Mouse (Mus musculus): ENCODE results near the gene Plekha3.
A peak's percentile ranks its signal among the peaks of the same experiment; 100 is the strongest.

The Plekha3 gene

DNA sequence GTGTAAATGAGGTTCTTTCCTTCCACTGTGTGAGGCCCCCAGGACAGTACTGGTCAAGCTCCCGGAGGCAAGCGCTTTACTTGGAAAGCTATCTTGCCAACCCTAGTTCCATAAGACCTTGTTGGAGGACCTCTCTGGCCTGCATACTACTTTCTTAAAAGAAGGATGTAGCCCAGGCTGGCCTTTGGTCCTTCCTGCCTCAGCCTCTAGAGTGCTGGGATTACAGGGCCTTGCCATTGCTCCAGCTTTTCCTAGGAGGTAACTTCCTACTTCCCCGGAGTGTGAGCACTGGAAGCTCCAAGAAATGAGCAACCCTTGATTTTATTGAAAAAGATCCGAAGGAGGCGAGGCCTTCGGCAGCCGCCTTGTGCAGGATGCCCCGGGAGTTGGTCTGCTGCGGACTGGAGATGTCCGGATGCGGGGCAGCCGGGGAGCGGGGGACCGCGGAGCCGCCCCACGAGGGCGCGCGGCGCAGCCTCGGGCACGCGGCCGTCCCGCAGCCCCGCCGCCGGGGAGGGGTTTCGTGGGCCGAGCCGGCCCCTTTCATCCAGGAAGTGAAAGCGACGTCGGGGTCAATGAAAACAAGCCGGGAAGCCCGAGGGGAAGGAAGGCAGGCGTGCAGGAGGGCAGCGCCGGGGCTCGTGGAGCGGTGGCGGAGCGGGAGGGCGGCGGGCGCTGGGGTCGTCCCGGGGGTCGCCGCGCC is at the start of gene Plekha3:
Gene Plekha3, plus strand, starts transcription at position 557 of the 703 bp plus-strand sequence.
- DNase-seq (ENCODE audit: low read depth, low spot score) = peak; percentile 87

DNA sequence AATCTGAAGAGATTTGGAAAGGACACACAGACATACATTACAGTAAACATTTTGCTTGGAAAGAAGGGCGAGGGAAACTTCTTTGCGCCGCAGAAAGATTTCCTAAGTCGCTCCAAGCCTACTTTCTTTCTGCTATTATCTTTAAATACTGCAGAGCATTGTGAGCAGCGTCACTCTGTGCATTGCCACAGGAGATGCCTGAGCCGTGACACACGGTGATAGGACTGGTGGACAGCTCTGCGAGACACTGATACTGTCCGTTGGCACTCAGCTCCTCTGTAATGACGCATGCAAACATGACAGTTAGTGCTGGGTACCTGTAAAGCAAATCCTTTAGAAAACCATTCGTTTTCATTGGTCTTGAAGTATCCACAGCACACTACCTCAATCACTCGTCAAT is 44.8 kb upstream of the Plekha3 start:
- no peak for DNase-seq (ENCODE audit: low read depth, low spot score)

DNA sequence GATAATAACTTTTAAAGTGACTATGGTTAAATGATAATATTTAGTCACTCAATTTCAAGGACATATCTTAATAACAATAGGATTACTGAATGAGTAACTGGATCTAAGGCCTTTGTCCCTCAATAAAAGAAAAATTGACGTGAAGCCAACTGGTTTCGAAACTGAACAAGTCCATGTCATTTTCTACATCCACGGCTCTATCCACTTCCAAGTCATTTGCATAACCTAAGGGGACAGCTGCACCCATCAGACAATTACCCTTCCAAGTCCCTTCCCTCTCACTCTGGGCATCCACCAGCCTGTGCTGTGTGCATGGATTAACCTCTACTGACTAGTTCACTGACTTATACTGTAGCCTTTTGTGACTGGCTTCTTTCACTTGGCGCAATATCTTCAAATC is 43.5 kb upstream of the Plekha3 start:
- no peak for DNase-seq (ENCODE audit: low read depth, low spot score)

DNA sequence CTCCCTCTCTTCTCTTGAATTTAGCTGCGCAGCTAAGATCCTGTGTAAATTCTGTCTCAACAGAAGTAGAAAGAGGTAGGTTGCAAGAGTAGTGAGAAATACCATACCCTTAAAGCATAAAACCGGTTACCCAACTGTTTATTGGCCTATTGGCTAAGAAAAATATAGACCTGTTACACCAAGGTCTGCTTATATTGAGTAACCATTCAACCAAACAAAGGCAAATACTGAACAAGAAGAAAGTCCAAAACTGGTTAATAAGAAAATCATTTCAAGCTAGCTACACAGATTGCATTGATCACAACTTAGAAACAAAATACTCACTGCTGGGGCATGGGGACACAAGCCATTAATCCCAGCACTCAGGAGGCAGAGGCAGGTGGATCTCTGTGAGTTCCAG is 35.4 kb upstream of the Plekha3 start:
- no peak for DNase-seq (ENCODE audit: low read depth, low spot score)

DNA sequence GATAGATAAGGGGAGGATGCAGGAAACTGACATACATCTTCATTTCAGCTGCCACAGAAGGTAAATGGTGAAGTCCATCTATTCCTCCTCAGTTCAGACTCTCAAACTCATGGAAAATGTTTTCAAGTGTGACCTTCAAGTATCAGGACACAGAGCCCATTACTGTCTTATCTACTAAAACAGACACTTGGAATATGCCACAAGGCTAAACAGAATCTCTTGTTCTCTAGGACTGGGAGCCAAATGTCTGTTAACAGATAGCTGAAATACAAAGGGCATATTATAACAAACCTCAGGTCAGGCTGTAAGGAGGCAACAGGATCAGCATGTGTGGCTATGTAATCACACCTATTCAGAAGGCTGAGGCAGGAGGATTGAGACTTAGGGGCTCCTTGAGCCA is 31.3 kb upstream of the Plekha3 start:
- DNase-seq (ENCODE audit: low read depth, low spot score) = no peak

DNA sequence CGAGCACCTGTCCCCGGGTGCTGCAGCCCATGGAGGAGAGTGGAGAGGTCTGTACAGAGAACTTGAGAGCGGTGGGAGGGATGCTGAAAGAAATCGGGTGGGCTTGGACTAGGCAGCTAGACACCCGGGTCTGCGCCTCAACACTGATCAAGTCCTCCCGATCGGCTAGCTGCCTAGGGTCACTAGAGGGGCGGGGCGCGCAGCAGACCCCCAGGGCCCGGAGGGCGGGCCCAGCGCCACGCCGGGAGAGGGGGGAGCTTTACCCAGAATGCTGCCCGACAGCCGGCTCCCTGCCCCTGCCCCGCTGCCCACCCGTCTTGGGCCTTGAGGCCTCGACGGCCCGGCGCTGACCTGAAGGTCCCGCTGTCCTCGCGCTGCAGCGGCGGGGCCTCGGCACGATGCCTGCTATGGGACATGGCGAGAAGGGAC is 27.6 kb upstream of the Plekha3 start:
- peak; percentile 32 for DNase-seq (ENCODE audit: low read depth, low spot score)

DNA sequence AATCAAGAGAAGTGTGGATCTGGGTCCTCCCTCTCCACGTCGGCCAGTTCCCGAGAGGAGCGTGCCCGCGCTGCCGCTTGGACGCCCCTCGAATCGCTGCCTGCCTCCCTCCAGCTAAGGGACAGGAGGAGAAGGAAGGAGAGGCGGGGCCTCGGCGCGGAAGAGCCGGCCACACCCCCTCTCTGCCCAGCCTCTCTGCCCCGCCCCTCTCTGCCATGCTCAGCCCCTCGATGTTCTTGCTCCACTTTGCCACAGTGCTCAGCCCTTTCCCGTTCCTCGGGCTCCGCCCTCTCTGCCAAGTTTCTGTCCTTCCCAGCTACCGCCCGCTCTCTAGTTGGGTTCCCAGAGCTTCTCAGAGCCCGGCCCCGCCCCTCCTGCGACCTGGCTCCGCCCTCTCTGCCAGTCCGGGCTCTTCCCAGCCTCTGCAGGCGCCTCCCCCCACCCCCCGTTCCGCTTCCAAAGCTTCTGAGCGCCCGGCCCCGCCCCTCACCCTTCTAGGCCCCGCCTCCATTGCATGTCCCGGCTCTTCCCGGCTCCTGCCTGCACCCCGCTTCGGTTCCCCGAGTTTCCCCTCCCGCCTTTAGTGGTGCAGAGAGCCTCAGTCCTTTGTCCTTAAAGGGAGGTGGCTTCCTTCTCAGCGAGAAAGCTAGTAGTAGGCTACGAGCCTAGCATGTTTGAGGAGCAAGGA is 27.1 kb upstream of the Plekha3 start, which contains the start of the genes Prkra and Pjvk:
Gene Prkra, minus strand, starts transcription at position 133 of the 688 bp plus-strand sequence.
Gene Pjvk, plus strand, starts transcription at position 594 of the 688 bp plus-strand sequence.
- DNase-seq (ENCODE audit: low read depth, low spot score) = peak; percentile 99

DNA sequence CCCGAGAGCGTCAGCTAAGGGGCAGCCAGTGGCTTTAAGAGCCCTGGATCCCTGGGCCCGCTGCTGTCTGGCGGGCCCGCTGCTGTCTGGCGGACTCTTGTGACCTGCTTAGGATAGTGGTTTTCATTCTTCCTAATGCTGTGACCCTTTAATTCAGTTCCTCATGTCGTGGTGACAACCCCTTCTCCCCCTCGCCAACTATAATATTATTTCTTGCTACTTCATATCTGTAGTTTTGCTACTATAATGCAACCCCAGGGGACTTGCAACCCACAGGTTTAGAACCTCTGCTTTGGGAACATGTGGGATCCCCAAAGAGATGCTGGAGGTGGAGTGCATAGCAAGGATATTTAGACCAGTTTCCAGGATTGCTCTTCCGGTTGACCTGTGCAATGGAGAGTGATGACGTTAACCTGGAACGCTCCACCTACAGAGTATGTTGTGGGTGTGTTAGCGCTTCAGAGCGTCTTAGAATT is 26.4 kb upstream of the Plekha3 start:
- DNase-seq (ENCODE audit: low read depth, low spot score) = peak; percentile 41

DNA sequence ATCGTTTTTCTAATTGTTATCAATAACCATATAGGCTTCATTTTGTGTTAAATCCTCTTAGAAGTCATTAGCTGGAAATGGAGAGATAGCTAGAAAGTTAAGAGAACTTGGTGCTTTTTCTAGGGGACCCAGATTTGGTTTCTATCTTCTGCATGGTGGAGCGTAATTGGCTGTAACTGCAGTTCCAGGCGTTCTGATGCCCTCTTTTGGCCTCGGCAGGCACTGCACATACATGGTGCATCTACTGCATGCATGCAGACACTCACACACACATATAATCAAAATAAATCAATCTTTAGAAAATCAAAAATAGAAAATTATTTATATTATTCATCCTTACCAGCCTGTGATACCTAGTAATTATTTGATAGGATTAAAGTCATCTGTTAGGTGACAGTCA is 22.0 kb upstream of the Plekha3 start:
- DNase-seq (ENCODE audit: low read depth, low spot score) = peak; percentile 46

DNA sequence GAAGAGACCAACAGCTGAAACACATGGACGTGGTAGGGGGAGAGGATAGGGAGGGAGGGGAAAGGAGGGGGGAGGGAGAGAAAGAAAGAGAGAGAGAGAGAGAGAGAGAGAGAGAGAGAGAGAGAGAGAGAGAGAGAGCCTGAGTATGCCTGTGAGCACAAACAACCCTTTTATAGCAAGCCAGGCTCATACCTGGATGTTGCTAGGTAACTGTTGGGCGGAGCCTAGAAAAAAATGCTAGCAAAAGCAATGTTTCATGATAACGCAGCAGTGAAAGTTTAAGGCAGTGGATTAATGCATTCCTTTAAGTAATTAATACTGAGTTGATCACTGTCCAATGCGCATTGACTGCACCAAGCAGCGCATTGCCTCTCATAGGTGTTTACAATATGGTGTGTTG is 20.4 kb upstream of the Plekha3 start:
- no peak for DNase-seq (ENCODE audit: low read depth, low spot score)

DNA sequence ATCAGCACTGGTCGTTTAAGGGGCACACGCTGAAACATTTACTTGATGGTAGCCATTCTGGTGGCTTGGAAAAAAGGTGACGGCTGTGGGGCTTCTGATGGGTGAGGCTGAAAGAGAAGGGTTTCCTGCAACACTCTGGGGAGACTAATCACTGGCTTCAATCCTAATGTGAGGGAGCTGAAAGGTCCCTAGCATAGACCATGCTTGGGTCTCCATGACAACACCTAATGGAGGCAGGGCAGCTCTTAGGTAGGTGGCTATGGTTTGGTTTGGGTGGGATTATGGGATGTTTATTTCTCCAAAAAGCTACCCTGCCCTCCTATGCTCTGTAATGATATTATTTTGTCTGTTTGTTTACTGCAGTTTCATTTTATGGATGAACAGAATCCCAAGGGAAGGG is 19.6 kb upstream of the Plekha3 start:
- no peak for DNase-seq (ENCODE audit: low read depth, low spot score)

DNA sequence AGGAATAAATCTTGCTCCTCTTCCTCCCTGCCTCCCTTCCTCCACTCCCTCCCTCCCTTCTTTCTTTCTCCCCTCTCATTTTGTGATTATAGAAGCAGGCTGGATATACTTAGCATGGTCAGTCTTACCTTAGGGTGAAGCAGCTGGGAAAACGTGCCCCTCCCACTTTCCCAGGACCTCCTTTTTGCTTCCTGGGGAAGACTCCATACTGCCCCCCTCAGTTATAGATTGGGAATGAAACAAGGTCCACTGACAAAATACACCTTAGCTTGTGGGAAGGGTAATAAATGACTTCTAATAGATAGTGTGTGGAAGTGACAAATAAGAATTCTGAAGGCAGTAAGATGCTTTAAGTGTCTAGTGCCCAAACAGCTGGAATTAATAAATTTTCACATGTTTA is 19.1 kb upstream of the Plekha3 start:
- DNase-seq (ENCODE audit: low read depth, low spot score) = peak; percentile 69

DNA sequence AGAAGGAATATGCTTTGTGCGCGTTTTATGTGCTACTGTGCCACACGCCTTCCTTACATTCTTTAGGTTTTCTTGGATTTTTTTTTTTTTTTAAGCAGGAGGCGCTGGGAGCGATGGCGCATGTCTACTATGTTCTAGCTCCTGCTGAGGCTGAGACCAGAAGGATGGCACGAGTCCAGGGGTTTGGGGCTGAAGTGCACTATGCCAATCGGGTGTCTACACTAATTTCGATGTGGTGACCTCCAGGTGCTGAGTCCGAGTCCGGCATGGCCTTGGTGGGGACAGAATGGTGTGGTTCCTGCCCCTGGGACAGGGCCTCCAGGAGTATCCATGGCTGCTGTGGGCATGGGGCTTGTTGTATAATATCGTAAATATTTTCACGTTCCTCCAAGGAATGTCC is 16.5 kb upstream of the Plekha3 start:
- no peak for DNase-seq (ENCODE audit: low read depth, low spot score)

DNA sequence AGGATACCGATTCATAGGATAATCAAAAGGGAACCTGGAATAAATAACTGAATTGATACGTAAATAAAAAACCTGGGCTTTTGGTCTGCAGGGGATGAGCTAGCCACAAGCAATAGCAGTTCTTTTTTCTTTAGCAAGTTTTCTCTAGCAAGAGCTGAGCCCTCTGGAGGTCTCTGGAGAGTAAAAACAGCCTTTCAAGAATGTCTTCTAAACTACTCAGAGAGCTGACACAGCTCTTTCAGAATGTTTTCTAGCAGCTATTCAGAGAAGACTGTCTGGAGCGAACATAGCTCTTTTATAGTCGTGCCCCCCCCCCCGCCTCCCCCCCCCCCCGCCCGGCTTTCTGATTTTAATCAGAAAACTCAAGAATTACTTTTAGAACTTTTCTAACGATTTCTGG is 15.7 kb upstream of the Plekha3 start:
- DNase-seq (ENCODE audit: low read depth, low spot score) = no peak

DNA sequence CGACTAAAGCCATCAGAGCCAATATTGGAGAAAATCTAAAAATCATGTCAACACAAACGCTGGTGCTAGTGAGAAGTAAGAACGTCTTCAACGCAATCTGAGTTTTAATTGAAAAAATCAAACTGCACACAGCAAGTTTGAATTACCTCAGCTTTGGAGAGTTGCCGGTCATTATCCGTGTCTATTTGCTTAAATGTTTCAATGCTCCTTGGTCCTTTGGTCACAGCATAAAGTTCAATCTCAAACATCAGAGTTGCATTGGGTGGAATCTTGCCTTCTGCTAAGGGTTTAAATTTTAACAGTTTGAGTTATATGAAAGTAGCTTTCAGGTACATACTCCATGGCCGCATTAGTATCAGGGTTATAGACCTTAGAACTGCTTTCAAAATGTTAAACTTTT is 9.6 kb upstream of the Plekha3 start:
- no peak for DNase-seq (ENCODE audit: low read depth, low spot score)

DNA sequence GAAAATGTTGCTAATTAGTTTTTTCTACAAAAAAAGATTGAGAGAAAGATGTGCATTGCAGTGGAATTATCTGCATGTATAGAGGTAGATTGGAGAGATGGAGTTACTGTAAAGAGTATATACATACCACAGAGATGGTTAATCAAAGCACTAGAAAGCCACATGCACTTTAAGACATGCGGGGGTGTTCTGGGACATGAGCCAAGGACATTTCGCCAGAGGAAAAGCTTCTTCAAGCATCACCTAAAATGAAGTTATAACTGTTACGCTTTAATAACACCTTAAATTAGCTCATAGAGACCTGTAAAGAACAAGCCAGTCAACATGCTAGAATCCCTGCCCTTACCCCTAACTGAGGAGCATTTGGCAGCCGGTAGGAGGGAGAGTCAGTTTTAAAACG is 7.9 kb upstream of the Plekha3 start:
- no peak for DNase-seq (ENCODE audit: low read depth, low spot score)

DNA sequence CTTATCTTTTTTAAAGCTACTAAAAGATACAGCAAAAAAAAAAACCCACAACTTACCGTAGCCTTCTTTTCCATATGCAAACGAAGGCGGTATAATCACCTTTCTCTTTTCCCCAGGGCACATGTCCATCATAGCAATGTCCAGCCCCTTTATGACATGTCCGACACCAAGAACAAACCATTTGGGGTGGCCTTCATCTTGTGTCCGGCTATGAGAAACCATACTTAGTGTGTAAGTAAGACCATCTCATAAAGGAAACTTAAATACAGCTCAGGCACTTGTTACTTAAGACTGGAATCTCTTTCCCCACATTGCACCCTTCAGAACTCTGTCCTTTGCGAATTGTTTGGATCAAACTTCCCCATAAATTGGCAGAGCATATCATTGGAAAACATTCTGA is 3.4 kb upstream of the Plekha3 start:
- DNase-seq (ENCODE audit: low read depth, low spot score) = no peak

DNA sequence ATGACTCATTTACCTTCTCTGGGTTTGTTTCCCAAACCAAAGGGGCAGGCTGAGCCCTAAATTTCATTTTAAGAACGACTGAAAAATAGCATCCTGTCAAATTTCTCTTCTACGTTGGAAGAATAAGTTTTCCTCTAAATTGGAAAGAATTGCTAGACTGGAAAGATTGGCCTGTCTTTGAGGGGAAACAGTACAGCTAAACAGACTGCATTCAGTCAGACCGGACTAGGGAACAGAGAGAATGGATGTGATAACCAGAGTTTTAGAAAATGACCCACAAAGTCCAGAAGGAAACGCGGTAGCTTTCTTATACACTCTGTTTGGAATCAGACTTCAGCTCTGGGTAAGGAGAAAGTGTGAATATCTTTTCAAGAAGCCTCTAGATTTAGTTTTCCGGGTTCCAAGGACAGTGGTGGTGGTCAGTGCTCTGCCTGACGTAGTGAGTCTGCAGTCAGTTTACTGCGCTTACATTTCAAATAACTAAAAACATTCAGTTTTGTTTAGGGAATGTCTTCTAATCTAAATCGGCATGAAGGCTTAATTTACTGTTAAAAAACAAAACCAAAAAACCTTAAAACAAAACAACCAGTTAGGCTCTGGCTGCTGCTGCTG is 2.8 kb upstream of the Plekha3 start:
- DNase-seq (ENCODE audit: low read depth, low spot score) = no peak

DNA sequence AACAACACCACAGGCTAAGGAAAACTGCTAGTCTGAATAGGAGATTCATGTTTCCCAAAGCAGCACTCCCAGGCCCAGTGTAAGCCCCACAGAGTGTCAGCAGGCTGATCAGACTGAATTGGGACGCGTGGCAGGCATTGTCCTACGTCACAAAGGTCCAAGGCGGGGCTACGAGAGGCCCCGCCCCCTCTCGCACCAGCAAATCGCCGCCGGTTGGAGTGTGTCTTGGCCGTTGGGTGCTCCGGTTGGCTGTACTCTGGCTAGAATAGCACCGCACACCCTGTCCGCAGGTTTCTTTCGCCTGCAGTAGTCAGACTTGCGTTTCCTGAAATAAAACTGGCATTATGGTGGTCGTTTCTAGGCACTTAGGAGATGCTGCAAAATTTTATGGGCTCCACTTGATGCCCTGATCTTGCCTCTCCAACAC is 2.1 kb upstream of the Plekha3 start, which contains the start of gene Fkbp7:
Gene Fkbp7, minus strand, starts transcription at position 151 of the 427 bp plus-strand sequence.
- peak; percentile 96 for DNase-seq (ENCODE audit: low read depth, low spot score)

DNA sequence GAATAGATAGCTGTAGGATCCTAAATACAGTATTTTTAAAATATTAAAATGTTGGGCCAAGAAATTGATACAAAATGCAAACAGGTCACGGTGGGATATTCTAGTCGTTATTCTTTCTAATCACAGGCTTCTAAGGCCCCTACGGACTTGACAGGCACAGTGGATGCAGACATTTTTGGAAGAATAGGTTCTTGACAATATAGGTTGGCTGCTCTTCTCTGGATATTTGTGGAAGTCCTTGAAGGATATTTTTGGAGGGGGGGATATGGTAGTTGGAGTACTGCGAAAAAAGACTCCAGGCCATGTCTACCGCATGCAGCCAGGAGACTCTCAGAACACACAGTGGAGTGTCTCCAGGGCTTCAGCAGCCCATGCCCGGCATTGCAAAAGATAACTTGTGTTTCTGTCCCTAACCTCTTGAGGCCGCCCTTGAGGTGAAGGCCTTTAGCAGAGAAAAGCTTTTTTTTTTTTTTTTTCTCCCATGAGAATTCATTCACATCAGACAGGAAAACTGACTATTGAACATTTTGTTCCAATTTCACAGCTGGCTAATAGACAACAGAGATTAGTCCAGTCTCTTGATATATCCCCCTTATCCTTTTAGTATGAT is 1.5 kb upstream of the Plekha3 start:
- DNase-seq (ENCODE audit: low read depth, low spot score) = peak; percentile 75

DNA sequence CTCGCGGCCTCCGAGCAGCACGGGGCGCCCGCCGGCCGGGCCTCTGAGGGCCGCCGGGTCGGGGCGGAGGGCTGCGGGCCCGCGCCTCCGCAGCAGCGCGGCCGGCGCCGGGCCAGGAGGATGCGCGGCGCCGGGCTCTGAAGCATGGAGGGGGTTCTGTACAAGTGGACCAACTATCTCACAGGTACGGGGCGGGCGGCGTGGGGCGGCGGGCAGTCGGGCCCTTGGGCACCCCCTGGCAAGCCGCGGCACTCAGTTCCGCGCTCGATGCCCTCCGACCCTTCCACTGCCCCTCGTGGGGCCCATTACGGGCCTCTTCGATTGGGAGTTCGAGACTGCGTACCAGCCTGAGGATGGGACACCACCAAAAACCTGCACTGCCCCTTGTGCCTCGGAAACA is 370 bp downstream of the Plekha3 start:
- DNase-seq (ENCODE audit: low read depth, low spot score) = peak; percentile 46

DNA sequence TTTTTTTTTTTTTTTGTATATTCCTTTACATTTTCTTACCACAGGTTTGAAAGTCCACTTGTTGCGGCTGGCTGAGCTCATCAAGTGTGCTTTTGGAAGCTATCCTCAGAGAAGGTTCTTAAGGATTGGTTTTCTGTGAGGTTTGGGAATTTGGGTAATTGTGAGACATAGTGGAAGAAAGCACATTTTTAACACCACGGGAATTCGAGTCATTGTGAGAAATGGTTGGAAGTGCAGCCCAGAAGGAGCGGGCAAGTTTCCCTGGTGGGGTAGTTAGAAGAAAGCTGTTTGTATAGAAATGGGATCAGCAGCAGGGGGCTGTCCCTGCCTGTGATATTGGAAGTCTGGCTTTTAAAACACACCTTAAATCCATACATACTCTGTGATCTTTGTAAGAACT is 868 bp downstream of the Plekha3 start:
- no peak for DNase-seq (ENCODE audit: low read depth, low spot score)

Measured in ZHBTc4 (cell line).